Mouse (Mus musculus): Measurements from ENCODE around the gene Bik. TPM values are rescaled to one million over a fixed set of nuclear protein-coding genes. Genes with fewer than 3 reads are reported as not detected.

Gene Bik
- 2.0 and 2.1 TPM in 2 replicates for polyA plus RNA-seq (2016; fragmentation: Nextera tagmentation; extraction: Ambion mirVana)

DNA sequence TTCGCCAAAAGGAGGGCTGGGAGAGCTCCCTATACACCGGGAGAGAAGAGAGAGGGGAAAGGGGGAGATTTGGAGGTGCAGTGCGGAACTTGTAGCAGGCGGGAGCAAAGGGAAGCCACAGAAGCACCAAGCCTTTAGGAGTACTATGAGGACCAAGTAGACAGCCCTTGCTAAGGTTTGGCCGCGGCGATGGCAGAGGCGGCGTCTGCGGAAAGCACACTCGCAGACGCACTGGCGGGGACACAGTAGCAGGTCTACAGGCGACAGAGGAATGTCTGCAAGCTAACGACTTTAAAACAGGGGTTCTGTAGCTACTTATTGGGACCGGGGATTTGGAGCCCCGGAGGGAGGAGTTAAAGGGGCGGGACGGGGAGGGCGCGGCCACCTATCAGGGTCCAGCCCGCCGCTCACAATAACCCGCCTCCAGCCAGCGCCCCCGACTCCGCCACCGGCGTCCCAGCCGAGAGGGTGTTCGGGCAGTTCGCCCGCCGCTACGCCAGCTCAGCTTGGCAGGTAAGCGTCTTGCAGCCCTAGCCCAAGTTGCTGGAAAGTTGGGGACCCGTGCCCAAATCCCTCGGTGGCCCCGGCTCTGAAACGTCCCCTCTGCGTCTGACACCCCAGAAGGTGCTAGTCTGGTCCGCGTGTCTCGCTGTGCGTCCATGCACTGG lies at the start of gene Bik:
Bik (plus strand) TSS at position 439 of the 668 bp plus-strand sequence.
- no peaks in the 10 kb centered on the region for H3K36me3 ChIP-seq
- 0 out of 2 replicates have a peak, but pooled peaks have one; percentile 58 for ATAC-seq (ENCODE audit: low FRiP score)
- peaks cover 43% of the 10 kb centered on the region for H3K27me3 ChIP-seq
- H3K4me2 ChIP-seq (replicated peaks) = peak within 1 kb of the TSS; percentile 94
- H3K4me3 ChIP-seq = peak within 1 kb of the TSS; percentile 48
- peak within 1 kb of the TSS; percentile 62 for H3K9ac ChIP-seq
- H3K27ac ChIP-seq = no peak within 1 kb of the TSS
- under 1% methylated on average over 45 of the region's 45 CpGs for WGBS
- H3K4me1 ChIP-seq = peaks cover 26% of the 10 kb centered on the region
- no peaks in the 10 kb centered on the region for H3K9me3 ChIP-seq (replicated peaks)

DNA sequence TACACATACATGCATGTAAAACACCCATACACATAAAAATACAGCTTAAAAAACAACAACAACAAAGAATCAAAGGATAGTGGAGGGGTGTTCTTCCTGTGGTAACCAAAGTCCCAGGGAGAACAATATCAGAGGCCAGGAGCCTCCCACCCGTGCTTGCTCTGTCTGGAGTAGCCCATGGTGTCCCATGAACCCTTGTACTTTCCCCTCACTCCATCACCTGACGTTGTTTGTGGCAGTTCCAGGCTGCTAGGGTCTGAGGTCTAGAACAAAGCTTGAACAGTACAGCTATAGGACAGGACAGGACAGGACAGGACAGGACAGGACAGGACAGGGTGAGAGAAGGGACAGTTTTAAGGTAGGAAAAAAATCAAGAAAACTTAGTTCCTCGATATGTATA lies 48.6 kb upstream of the Bik start:
- Histone ChIP-seq H3K27ac (no peak overlapping the region), H3K36me3 (no peaks in the 10 kb centered on the region), H3K4me1 (peaks cover 9% of the 10 kb centered on the region; the same call in 1 of the 2 replicates), H3K27me3 (no peaks in the 10 kb centered on the region), H3K4me3 (no peak overlapping the region), H3K9ac (no peak overlapping the region), H3K4me2 (replicated peaks) (no peak overlapping the region), H3K9me3 (replicated peaks) (no peaks in the 10 kb centered on the region)
- no peak for ATAC-seq (ENCODE audit: low FRiP score)
- WGBS = 70% methylated on average over 3 of the region's 3 CpGs

DNA sequence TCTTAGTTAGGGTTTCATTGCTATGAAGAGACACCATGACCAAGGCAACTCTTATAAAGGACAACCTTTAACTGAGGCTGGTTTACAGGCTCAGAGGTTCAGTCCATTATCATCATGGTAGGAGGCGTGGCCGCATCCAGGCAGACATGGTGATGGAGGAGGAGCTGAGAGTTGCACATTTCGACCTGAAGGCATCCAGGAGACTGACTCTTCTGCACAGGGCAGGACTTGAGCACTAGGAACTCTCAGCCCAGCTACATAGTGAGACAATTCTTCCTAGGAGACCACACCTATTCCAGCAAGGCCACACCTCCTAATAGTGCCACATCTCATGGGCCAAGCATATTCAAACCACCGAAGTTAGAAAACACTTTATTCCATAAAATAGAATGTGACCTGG lies 46.8 kb upstream of the Bik start:
- Histone ChIP-seq H3K4me1 (no peaks in the 10 kb centered on the region), H3K9me3 (replicated peaks) (no peaks in the 10 kb centered on the region), H3K9ac (no peak overlapping the region), H3K27me3 (no peaks in the 10 kb centered on the region), H3K4me2 (replicated peaks) (no peak overlapping the region), H3K4me3 (no peak overlapping the region), H3K36me3 (peaks cover 10% of the 10 kb centered on the region), H3K27ac (no peak overlapping the region)
- 90% methylated on average over 4 of the region's 4 CpGs for WGBS
- ATAC-seq (ENCODE audit: low FRiP score) = no peak

DNA sequence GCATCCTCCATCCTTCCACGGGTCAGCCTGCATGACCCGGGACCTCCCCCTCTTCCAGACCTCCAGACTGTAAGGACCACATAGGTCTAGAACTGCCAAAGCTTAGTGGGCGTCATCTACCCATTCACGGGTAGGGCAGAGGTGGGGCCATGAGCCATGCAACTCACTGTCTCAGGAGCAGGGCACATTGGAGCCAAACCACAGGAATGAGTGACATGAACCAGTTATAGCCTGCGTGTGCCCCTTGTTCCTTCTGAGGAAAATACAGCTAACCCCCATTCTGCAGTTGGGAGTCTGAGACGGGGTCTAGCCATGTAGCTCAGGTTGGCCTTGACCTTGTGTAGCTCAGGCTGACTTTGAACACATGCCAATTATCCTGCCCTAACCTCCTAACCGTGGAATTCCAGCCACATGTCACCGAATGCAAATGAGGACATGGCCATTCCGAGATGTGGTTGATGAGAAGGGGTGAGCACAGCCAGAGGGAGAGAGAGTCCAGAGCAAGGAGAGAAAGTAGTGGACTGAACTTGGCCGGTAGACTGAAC lies 45.4 kb upstream of the Bik start:
- Histone ChIP-seq H3K4me2 (replicated peaks) (no peak overlapping the region), H3K27me3 (no peaks in the 10 kb centered on the region), H3K4me1 (no peaks in the 10 kb centered on the region), H3K27ac (no peak overlapping the region), H3K9me3 (replicated peaks) (no peaks in the 10 kb centered on the region), H3K4me3 (no peak overlapping the region), H3K36me3 (peaks cover 17% of the 10 kb centered on the region), H3K9ac (no peak overlapping the region)
- no peak for ATAC-seq (ENCODE audit: low FRiP score)
- WGBS = 72% methylated on average over 10 of the region's 10 CpGs

DNA sequence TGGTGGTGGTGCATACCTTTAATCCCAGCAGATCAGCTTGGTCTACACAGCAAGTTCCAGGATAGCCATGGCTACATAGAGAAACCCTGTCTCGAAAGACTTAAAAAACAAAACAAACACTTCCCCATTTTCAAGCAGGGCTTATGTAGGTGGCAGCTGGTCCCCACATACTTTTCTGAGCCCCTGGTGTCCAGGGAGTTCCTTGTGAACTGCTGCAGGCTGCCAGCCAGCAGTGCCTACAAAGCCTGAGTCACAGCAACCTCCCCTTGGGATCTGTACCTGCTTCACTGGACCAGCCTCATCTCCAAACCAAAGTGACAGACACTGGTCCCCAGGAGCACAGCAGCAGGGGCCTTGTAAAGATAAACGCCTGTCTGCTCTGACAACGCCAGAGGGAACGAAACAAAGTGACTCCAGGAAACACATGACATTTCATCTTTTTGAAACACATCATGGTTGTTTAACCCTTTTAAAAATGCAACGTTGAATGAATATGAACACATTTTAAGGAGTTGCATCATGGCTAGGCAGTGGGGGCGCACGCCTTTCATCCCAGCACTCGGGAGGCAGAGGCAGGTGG lies 43.9 kb upstream of the Bik start:
- ATAC-seq (ENCODE audit: low FRiP score) = no peak
- WGBS = 77% methylated on average over 8 of the region's 8 CpGs

DNA sequence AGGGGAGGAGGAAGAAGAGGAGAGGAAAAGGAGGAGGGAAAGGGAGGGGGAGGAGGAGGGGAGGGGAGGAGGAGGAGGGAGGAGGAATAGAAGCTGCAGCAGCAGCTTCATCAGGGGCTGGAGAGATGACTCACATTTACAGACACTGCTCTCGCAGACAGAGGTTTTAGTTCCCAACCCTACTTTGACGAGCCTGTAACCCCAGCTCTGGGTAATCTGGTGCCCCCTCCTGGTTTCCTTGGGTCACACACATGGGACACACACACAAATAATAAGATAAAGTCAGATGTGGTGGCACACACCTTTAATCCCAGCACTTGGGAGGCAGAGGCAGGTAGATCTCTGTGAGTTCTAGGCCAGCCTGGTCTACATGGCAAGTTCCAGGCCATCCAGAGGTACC lies 43.2 kb upstream of the Bik start:
- no peaks in the 10 kb centered on the region for H3K9me3 ChIP-seq (replicated peaks)
- no peaks in the 10 kb centered on the region for H3K27me3 ChIP-seq
- ATAC-seq (ENCODE audit: low FRiP score) = no peak
- peaks cover 34% of the 10 kb centered on the region for H3K36me3 ChIP-seq
- H3K4me3 ChIP-seq = no peak overlapping the region
- H3K9ac ChIP-seq = no peak overlapping the region
- WGBS = 57% methylated on average over 2 of the region's 2 CpGs
- H3K4me2 ChIP-seq (replicated peaks) = no peak overlapping the region
- H3K27ac ChIP-seq = no peak overlapping the region
- no peaks in the 10 kb centered on the region for H3K4me1 ChIP-seq

More for the DNA sequence above, 43.9 kb upstream of the Bik start:
- Histone ChIP-seq H3K9ac (no peak overlapping the region), H3K4me3 (no peak overlapping the region), H3K4me1 (no peaks in the 10 kb centered on the region), H3K4me2 (replicated peaks) (no peak overlapping the region), H3K27me3 (no peaks in the 10 kb centered on the region), H3K9me3 (replicated peaks) (no peaks in the 10 kb centered on the region), H3K36me3 (peaks cover 30% of the 10 kb centered on the region), H3K27ac (no peak overlapping the region)

DNA sequence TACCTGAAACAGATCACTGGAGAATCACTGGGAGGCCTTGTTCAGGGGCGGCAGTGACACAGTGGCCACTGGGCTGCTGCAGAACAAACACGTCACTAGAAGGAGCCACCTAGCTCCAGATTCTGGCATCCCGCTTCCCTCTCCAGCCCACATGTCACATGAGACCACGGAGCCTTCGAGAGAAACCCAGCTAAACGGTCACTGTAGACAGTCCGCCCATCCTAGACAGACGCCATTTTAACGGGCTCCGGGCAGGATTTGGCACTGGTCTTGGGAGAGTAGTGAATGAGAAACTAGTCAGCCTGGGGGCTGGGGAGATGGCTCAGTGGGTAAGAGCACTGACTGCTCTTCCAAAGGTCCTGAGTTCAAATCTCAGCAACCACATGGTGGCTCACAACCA lies 42.4 kb upstream of the Bik start:
- H3K9ac ChIP-seq = no peak overlapping the region
- no peaks in the 10 kb centered on the region for H3K27me3 ChIP-seq
- no peaks in the 10 kb centered on the region for H3K9me3 ChIP-seq (replicated peaks)
- H3K36me3 ChIP-seq = peaks cover 41% of the 10 kb centered on the region
- H3K4me1 ChIP-seq = no peaks in the 10 kb centered on the region
- ATAC-seq (ENCODE audit: low FRiP score) = no peak
- no peak overlapping the region for H3K4me2 ChIP-seq (replicated peaks)
- no peak overlapping the region for H3K27ac ChIP-seq
- H3K4me3 ChIP-seq = no peak overlapping the region
- WGBS = 93% methylated on average over 10 of the region's 10 CpGs

DNA sequence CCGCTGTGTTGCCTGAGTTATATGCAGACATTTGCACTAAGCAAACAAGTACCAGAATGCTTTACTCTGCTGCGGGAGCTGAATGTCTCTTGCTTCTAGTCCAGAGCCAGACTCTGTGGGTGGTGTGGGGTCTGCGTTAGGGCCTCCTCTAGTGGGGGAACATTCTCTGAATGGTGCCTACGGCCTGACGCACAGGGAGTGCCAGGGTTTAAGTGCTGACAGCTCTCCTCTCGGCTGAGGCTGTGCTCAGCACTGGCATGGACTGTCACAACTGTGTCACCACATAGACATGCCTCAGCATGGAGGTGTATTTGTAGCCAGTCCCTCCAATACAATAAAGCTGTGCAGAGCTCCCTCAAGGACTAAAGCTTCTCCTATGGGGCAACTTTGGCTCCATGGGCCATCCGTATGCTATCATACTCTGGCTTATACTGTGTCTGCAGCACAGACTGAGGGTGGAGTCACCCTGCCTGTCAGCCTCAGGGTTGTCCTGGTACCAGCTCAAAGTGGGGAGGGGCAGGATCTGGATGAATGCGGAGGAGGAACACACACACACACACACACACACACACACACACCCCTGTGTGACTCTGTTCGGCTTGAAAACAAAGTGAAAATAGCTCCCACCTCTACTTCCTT lies 39.1 kb upstream of the Bik start:
- Histone ChIP-seq H3K9me3 (replicated peaks) (no peaks in the 10 kb centered on the region), H3K36me3 (peaks cover 72% of the 10 kb centered on the region), H3K4me1 (no peaks in the 10 kb centered on the region), H3K4me3 (no peak overlapping the region), H3K27ac (no peak overlapping the region), H3K27me3 (no peaks in the 10 kb centered on the region), H3K4me2 (replicated peaks) (no peak overlapping the region), H3K9ac (no peak overlapping the region)
- ATAC-seq (ENCODE audit: low FRiP score) = no peak
- 65% methylated on average over 9 of the region's 9 CpGs for WGBS

DNA sequence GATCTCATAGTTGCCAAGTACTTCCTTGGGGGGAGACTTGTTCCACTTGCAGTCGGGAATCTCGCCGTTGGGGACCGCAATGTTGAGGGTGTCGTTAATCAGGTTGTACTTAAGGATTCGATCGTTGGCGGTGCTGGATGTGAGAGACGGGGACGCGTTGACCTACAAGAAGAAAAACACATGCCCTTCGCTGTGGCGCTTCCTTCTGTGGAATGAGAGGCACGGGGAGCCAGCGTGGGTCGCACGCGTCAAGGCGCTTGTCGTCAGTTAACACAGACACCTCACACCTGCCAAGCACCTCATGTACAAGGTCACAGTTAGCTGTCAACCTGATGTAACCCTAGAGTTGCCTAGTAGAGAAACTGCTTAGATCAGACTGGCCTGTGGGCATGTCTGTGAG lies 37.2 kb upstream of the Bik start:
- no peak for ATAC-seq (ENCODE audit: low FRiP score)
- 96% methylated on average over 20 of the region's 20 CpGs for WGBS
- H3K36me3 ChIP-seq = peaks cover 79% of the 10 kb centered on the region
- no peak overlapping the region for H3K9ac ChIP-seq
- no peaks in the 10 kb centered on the region for H3K27me3 ChIP-seq
- no peak overlapping the region for H3K4me2 ChIP-seq (replicated peaks)
- no peak overlapping the region for H3K27ac ChIP-seq
- H3K9me3 ChIP-seq (replicated peaks) = no peaks in the 10 kb centered on the region
- no peak overlapping the region for H3K4me3 ChIP-seq
- H3K4me1 ChIP-seq = no peaks in the 10 kb centered on the region

DNA sequence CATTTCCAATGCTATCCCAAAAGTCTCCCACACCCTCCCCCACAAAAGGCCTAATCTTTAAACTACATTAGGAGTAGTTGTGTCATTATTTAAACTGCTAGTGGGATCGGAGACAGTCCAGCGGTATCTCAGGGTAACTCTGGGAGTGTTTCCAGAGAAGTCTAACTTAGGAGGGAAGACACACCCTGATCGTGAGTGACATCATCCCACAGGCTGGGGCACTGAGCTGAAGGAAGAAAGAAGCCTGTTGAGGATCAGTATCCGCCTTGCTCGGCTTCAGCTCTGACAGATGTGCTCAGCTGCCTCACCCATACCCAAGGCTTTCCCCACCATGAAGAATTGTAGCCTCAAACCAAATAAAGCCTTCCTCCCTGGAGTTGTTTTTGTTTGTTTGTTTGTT lies 34.8 kb upstream of the Bik start:
- Histone ChIP-seq H3K27ac (no peak overlapping the region), H3K4me1 (no peaks in the 10 kb centered on the region), H3K9me3 (replicated peaks) (no peaks in the 10 kb centered on the region), H3K36me3 (peaks cover 90% of the 10 kb centered on the region), H3K27me3 (no peaks in the 10 kb centered on the region), H3K4me2 (replicated peaks) (no peak overlapping the region), H3K4me3 (no peak overlapping the region), H3K9ac (no peak overlapping the region)
- 89% methylated on average over 5 of the region's 5 CpGs for WGBS
- no peak for ATAC-seq (ENCODE audit: low FRiP score)

DNA sequence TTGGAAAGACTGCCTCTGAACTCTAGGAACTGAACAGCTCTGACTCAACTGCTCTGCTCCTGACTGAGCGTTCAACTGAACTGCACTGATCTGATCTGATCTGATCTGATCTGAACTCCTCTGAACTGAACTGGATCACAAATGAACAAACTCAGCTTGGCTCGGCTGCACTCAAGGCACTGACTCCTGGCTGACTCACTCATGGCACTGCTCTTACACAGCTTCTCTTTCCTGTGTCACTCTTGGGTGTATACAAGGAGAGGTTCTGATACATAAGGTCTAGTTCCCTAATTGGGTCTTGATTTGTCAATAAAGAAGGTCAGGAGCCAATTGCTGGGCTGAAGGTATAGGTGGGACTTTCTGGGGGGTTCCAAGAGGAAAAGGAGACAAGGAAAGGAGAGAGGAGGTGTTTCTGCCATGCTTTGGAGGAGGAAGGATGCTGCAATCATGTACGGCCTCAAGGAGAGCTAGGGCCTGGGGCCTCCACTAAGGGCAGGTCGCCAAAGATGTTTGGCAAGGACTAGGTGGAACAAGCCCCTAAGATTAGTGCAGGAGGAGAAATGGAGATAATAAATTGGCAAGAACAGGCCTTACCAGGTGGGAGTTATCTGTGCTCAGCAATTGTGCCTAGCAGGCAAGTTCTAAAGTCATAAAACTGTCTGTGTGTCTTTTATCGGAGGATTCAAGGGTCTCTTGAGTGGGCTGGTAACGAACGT lies 32.6 kb upstream of the Bik start:
- Histone ChIP-seq H3K9ac (no peak overlapping the region), H3K9me3 (replicated peaks) (no peaks in the 10 kb centered on the region), H3K27me3 (no peaks in the 10 kb centered on the region), H3K27ac (no peak overlapping the region), H3K36me3 (peaks cover 96% of the 10 kb centered on the region), H3K4me1 (no peaks in the 10 kb centered on the region), H3K4me3 (no peak overlapping the region), H3K4me2 (replicated peaks) (no peak overlapping the region)
- ATAC-seq (ENCODE audit: low FRiP score) = no peak
- WGBS = 83% methylated on average over 7 of the region's 7 CpGs

DNA sequence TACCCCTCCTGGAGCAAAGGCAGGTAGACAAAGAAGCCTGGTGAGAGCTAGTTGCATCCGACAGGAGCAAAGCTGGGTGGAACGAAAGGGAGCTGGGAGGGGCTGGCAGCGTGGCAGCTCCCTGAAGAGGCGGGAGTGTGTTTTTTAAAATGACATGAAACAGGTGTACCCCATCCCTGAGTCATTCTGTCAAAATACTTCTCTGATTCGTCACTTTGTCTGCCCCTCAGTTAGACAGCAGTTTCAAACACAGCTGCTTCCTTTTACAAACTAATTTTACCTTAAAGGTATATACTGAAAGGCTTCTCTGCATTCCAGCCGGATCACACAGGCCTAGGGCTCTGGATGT lies 32.1 kb upstream of the Bik start:
- Histone ChIP-seq H3K4me2 (replicated peaks) (no peak overlapping the region), H3K9ac (no peak overlapping the region), H3K27me3 (no peaks in the 10 kb centered on the region), H3K9me3 (replicated peaks) (no peaks in the 10 kb centered on the region), H3K4me1 (no peaks in the 10 kb centered on the region), H3K4me3 (no peak overlapping the region), H3K36me3 (peaks cover 96% of the 10 kb centered on the region), H3K27ac (no peak overlapping the region)
- 84% methylated on average over 6 of the region's 6 CpGs for WGBS
- no peak for ATAC-seq (ENCODE audit: low FRiP score)
